Mouse (Mus musculus): ENCODE measurements around the gene 1700010I14Rik.

The 1700010I14Rik gene

GRCm38 (mm10) chr17:8988119-8988807 lies at the start of gene 1700010I14Rik:
TSS of gene 1700010I14Rik (plus strand) at chr17:8988333.
- DNase-seq (ENCODE audit: low read depth, low spot score): peak; percentile 66

- DNase-seq (ENCODE audit: low read depth, low spot score): no peak
Observed at GRCm38 (mm10) chr17:8951588-8951987, 36.5 kb upstream of the 1700010I14Rik start.

GRCm38 (mm10) chr17:8952951-8953350 lies 35.2 kb upstream of the 1700010I14Rik start:
- DNase-seq (ENCODE audit: low read depth, low spot score): no peak

GRCm38 (mm10) chr17:8958125-8958524 lies 30.0 kb upstream of the 1700010I14Rik start:
- DNase-seq (ENCODE audit: low read depth, low spot score): no peak

GRCm38 (mm10) chr17:8960386-8960785 lies 27.7 kb upstream of the 1700010I14Rik start:
- no peak for DNase-seq (ENCODE audit: low read depth, low spot score)

GRCm38 (mm10) chr17:8961097-8961496 lies 27.0 kb upstream of the 1700010I14Rik start:
- DNase-seq (ENCODE audit: low read depth, low spot score): no peak

GRCm38 (mm10) chr17:8961644-8962043 lies 26.5 kb upstream of the 1700010I14Rik start:
- DNase-seq (ENCODE audit: low read depth, low spot score): no peak

GRCm38 (mm10) chr17:8965177-8965576 lies 23.0 kb upstream of the 1700010I14Rik start:
- DNase-seq (ENCODE audit: low read depth, low spot score): no peak

GRCm38 (mm10) chr17:8972152-8972854 lies 15.8 kb upstream of the 1700010I14Rik start:
- no peak for DNase-seq (ENCODE audit: low read depth, low spot score)

- no peak for DNase-seq (ENCODE audit: low read depth, low spot score)
Observed at GRCm38 (mm10) chr17:8973331-8973730, 14.8 kb upstream of the 1700010I14Rik start.

GRCm38 (mm10) chr17:8974423-8974822 lies 13.7 kb upstream of the 1700010I14Rik start:
- no peak for DNase-seq (ENCODE audit: low read depth, low spot score)

- DNase-seq (ENCODE audit: low read depth, low spot score): no peak
Observed at GRCm38 (mm10) chr17:8974823-8975397, 13.2 kb upstream of the 1700010I14Rik start.

- DNase-seq (ENCODE audit: low read depth, low spot score): no peak
Observed at GRCm38 (mm10) chr17:8976745-8977144, 11.4 kb upstream of the 1700010I14Rik start.

GRCm38 (mm10) chr17:8977271-8977670 lies 10.9 kb upstream of the 1700010I14Rik start:
- DNase-seq (ENCODE audit: low read depth, low spot score): no peak

GRCm38 (mm10) chr17:8983576-8983975 lies 4.6 kb upstream of the 1700010I14Rik start:
- no peak for DNase-seq (ENCODE audit: low read depth, low spot score)

GRCm38 (mm10) chr17:8985714-8986113 lies 2.4 kb upstream of the 1700010I14Rik start:
- DNase-seq (ENCODE audit: low read depth, low spot score): no peak

- no peak for DNase-seq (ENCODE audit: low read depth, low spot score)
Observed at GRCm38 (mm10) chr17:8986551-8986950, 1.6 kb upstream of the 1700010I14Rik start.

- DNase-seq (ENCODE audit: low read depth, low spot score): no peak
Observed at GRCm38 (mm10) chr17:8987369-8987768, 764 bp upstream of the 1700010I14Rik start.

- DNase-seq (ENCODE audit: low read depth, low spot score): peak; percentile 16
Observed at GRCm38 (mm10) chr17:8991160-8991559, 3.0 kb downstream of the 1700010I14Rik start.

GRCm38 (mm10) chr17:8995344-8995743 lies 7.2 kb downstream of the 1700010I14Rik start:
- peak; percentile 17 for DNase-seq (ENCODE audit: low read depth, low spot score)

- no peak for DNase-seq (ENCODE audit: low read depth, low spot score)
Observed at GRCm38 (mm10) chr17:9002438-9002837, 14.3 kb downstream of the 1700010I14Rik start.

GRCm38 (mm10) chr17:9004516-9004915 lies 16.4 kb downstream of the 1700010I14Rik start:
- DNase-seq (ENCODE audit: low read depth, low spot score): no peak

Data from retina, postnatal 7 days (tissue).